Mouse (Mus musculus) midbrain, embryonic 12.5 days (tissue): ENCODE data around the gene Prep. TPM values are rescaled to one million over a fixed set of nuclear protein-coding genes. Genes with fewer than 3 reads are reported as not detected.
"Not testable (repeated sequence)": the region's sequence is repeated elsewhere in the genome, so short reads cannot be mapped to it uniquely, and the experiment has no call there.

Source experiments
- ATAC-seq: fragments of 200-750 bp; cut with Nextera tagmentation; 2 replicates; pipeline ENCODE4 v1.8.0; 2017; ENCODE audit warnings: low read depth, moderate TSS enrichment, moderate library complexity; ENCODE audit not compliant: low FRiP score
- H3K27ac ChIP-seq: fragments of 300-500 bp; sonication (generic); replicated peaks from 2 replicates; pipeline ENCODE4 v1.5.1; 2016; ENCODE audit warnings: mild to moderate bottlenecking
- H3K27me3 ChIP-seq: fragments of 300-500 bp; sonication (generic); 2 replicates; pipeline ENCODE4 v1.6.1; 2016; ENCODE audit warnings: mild to moderate bottlenecking
- H3K36me3 ChIP-seq: fragments of 300-500 bp; sonication (generic); 2 replicates; pipeline ENCODE4 v1.6.1; 2016
- H3K4me1 ChIP-seq: fragments of 300-500 bp; sonication (generic); 2 replicates; pipeline ENCODE4 v1.6.1; 2016
- H3K4me2 ChIP-seq: fragments of 300-500 bp; sonication (generic); replicated peaks from 2 replicates; pipeline ENCODE4 v1.6.1; 2016; ENCODE audit warnings: mild to moderate bottlenecking, moderate library complexity
- H3K4me3 ChIP-seq: fragments of 300-500 bp; sonication (generic); 2 replicates; pipeline ENCODE4 v1.5.1; 2016; ENCODE audit warnings: mild to moderate bottlenecking
- H3K9ac ChIP-seq: fragments of 300-500 bp; sonication (generic); replicated peaks from 2 replicates; pipeline ENCODE4 v1.6.1; 2016; ENCODE audit warnings: mild to moderate bottlenecking, moderate library complexity
- H3K9me3 ChIP-seq: fragments of 300-500 bp; sonication (generic); 2 replicates; pipeline ENCODE4 v1.6.1; 2016; ENCODE audit warnings: mild to moderate bottlenecking
- WGBS: fragments of 180-500 bp; shearing (Covaris S2); methylation state at CpG from one replicate; pipeline ENCODE4 v1.1.7; 2016; 5-methylcytosine and 5-hydroxymethylcytosine counted together
- polyA plus RNA-seq: library from polyadenylated mRNA; unstranded; fragments of >200 nt; fragmentation: Nextera tagmentation; extraction: Ambion mirVana; gene quantifications from 2 replicates; pipeline ENCODE4 v1.2.1, GENCODE M21; 2016

The Prep gene
- polyA plus RNA-seq, 1 experiment from 2014 or later: 27.2 TPM

GRCm38 (mm10) chr10:45079756-45080155, 12.8 kb downstream of the Prep start:
- H3K27me3 ChIP-seq: no peaks in the 10 kb centered on the region
- no peak overlapping the region for H3K27ac ChIP-seq
- no peak overlapping the region for H3K4me2 ChIP-seq
- no peak for ATAC-seq
- 84% methylated on average over 5 of the region's 5 CpGs for WGBS
- no peak overlapping the region for H3K9ac ChIP-seq
- H3K4me3 ChIP-seq: no peak overlapping the region
- H3K36me3 ChIP-seq: peaks cover 3% of the 10 kb centered on the region; the same call in 1 of the 2 replicates
- H3K9me3 ChIP-seq: no peaks in the 10 kb centered on the region
- peaks cover 18% of the 10 kb centered on the region for H3K4me1 ChIP-seq

GRCm38 (mm10) chr10:45080490-45080889, 13.5 kb downstream of the Prep start:
- no peak for ATAC-seq
- WGBS: 93% methylated on average over 6 of the region's 6 CpGs
- Histone ChIP-seq H3K27me3 (no peaks in the 10 kb centered on the region), H3K36me3 (peaks cover 2% of the 10 kb centered on the region; the same call in 1 of the 2 replicates), H3K27ac (no peak overlapping the region), H3K4me1 (peaks cover 18% of the 10 kb centered on the region), H3K4me2 (no peak overlapping the region), H3K4me3 (no peak overlapping the region), H3K9ac (no peak overlapping the region), H3K9me3 (no peaks in the 10 kb centered on the region)

GRCm38 (mm10) chr10:45082730-45083129, 15.7 kb downstream of the Prep start:
- Histone ChIP-seq H3K4me3 (no peak overlapping the region), H3K27me3 (no peaks in the 10 kb centered on the region), H3K9me3 (no peaks in the 10 kb centered on the region), H3K9ac (no peak overlapping the region), H3K27ac (no peak overlapping the region), H3K4me1 (peaks cover 14% of the 10 kb centered on the region), H3K4me2 (no peak overlapping the region), H3K36me3 (no peaks in the 10 kb centered on the region)
- no peak for ATAC-seq
- WGBS: 56% methylated on average over 2 of the region's 2 CpGs

- peaks cover 14% of the 10 kb centered on the region for H3K4me1 ChIP-seq
- ATAC-seq, H3K27me3 ChIP-seq, H3K27ac ChIP-seq, H3K9me3 ChIP-seq, H3K36me3 ChIP-seq, H3K4me3 ChIP-seq, H3K4me2 ChIP-seq, H3K9ac ChIP-seq: not testable (repeated sequence)
- WGBS: 41% methylated on average over 7 of the region's 7 CpGs
These were observed 17.0 kb downstream of the Prep start for GRCm38 (mm10) chr10:45084002-45084401.

- H3K4me1 ChIP-seq: peaks cover 14% of the 10 kb centered on the region
- no peak overlapping the region for H3K4me3 ChIP-seq
- H3K9me3 ChIP-seq: no peaks in the 10 kb centered on the region
- no peak overlapping the region for H3K4me2 ChIP-seq
- WGBS: 28% methylated on average over 3 of the region's 3 CpGs
- no peak overlapping the region for H3K27ac ChIP-seq
- ATAC-seq: no peak
- no peaks in the 10 kb centered on the region for H3K36me3 ChIP-seq
- H3K9ac ChIP-seq: no peak overlapping the region; the same call in 1 of the 2 replicates
- no peaks in the 10 kb centered on the region for H3K27me3 ChIP-seq
These were observed 17.5 kb downstream of the Prep start for GRCm38 (mm10) chr10:45084471-45084870.

DNA sequence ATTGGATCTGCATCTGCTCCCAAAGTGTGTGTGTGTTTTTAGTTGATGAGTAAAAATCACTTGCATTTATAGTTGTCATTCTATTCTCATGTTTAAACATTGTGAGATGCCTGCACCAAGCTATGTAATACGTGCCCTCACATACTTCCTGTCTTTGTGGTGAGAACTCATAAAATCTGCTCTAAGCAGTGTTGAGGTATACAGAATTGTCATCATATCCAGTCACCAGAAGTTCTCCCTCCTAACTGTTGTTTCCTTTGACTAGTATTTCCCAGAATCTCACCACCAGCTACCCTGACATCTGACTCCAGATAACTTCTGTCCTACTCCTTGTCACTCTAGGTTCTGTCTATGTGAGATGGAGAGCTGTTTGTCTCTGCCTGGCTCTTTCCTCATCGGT, 18.3 kb downstream of the Prep start:
- no peaks in the 10 kb centered on the region for H3K9me3 ChIP-seq
- WGBS: 95% methylated on average over 2 of the region's 2 CpGs
- no peak overlapping the region for H3K9ac ChIP-seq
- no peaks in the 10 kb centered on the region for H3K36me3 ChIP-seq
- no peak overlapping the region for H3K4me3 ChIP-seq
- peaks cover 12% of the 10 kb centered on the region for H3K4me1 ChIP-seq
- H3K27me3 ChIP-seq: no peaks in the 10 kb centered on the region
- ATAC-seq: no peak
- H3K27ac ChIP-seq: no peak overlapping the region
- H3K4me2 ChIP-seq: no peak overlapping the region

- ATAC-seq: no peak
- H3K4me3 ChIP-seq: no peak overlapping the region
- no peak overlapping the region for H3K9ac ChIP-seq
- H3K4me1 ChIP-seq: peaks cover 20% of the 10 kb centered on the region
- H3K4me2 ChIP-seq: no peak overlapping the region
- H3K27me3 ChIP-seq: no peaks in the 10 kb centered on the region
- H3K9me3 ChIP-seq: no peaks in the 10 kb centered on the region
- H3K27ac ChIP-seq: no peak overlapping the region
- H3K36me3 ChIP-seq: peaks cover 7% of the 10 kb centered on the region; the same call in 1 of the 2 replicates
- 60% methylated on average over 5 of the region's 5 CpGs for WGBS
These were observed 19.6 kb downstream of the Prep start for GRCm38 (mm10) chr10:45086637-45087036.

DNA sequence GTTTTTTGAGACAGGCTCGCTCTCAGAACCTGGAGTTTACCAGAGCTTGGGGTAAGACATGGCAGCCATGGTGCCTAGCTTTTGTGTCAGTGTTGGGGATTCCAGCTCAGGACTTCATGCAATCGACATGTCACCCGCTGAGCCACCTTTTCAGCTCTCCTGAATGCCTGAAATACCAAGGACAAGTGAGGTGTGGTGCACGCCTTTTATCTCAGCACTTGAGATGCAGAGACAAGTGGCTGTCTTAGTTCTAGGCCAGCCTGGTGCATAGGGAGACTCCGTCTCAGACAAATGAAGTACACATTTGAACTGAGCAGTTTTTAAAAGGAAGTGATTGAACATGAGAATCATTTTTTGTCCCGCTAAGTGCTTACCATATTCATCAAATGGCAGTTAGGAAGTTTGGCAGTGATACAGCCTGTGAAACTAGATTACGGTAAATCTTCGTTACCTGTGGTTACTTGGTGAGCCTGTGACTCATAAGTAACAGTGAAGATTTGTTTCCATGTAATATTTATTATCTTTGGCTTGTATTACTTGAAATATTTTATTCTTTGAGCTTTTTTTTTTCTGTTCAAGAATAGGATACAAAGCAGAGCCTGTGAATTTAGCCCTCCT, 24.6 kb downstream of the Prep start:
- no peaks in the 10 kb centered on the region for H3K27me3 ChIP-seq
- no peak overlapping the region for H3K4me3 ChIP-seq
- no peak overlapping the region for H3K4me2 ChIP-seq
- peaks cover 12% of the 10 kb centered on the region; the same call in 1 of the 2 replicates for H3K4me1 ChIP-seq
- H3K27ac ChIP-seq: no peak overlapping the region
- ATAC-seq: no peak
- peaks cover 39% of the 10 kb centered on the region for H3K36me3 ChIP-seq
- H3K9me3 ChIP-seq: peaks cover 2% of the 10 kb centered on the region; the same call in 1 of the 2 replicates
- 61% methylated on average over 8 of the region's 8 CpGs for WGBS
- H3K9ac ChIP-seq: no peak overlapping the region

DNA sequence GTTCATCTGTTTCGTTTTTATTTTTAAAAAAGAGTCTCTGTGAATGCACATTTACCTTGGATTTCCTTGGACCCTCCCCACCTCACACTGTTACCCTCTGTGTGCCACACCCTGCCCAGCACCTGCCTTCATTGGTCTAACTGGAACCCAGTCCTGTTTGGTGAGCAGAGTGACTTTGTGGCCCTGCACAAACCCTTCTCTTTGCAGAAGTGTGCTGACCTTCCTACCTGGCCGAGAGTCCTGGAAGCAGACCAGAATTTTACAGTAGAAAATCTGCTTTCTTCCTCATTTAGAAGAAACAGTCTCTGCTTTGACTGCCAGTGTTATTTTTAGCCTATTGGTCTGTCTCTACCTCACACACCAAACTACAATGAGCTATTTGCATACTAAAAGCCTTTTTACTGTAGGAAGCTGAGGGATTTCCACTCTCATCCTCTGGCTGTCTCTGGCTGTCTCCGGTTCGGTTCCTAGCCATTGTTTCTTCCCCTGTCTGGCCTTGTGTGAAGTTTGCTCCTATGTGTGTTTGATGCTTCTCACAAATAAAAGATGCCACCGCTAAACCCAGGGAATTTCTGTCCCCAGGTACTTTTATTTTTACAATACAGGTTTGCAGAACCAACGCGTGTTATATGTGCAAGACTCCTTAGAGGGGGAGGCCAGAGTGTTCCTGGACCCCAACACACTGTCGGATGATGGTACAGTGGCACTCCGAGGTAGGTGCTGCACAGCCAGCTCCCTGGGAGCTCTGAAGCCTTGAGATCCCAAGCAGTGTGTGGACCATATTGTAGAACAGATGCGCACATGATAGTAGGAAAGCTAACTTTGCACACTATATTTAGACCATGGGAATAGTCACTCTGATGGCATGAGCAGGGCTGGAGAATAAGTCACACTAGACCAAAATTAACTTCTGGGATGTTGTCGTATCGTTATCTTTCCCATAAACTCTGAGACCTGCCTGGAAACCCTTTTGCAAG, 25.4 kb downstream of the Prep start:
- Histone ChIP-seq H3K36me3 (peaks cover 47% of the 10 kb centered on the region), H3K9me3 (peaks cover 3% of the 10 kb centered on the region; the same call in 1 of the 2 replicates), H3K27me3 (no peaks in the 10 kb centered on the region), H3K4me3 (no peak overlapping the region), H3K27ac (0 out of 2 replicates have a peak overlapping the region, but pooled peaks have one; percentile 30), H3K4me1 (peaks cover 12% of the 10 kb centered on the region; the same call in 1 of the 2 replicates), H3K9ac (no peak overlapping the region), H3K4me2 (no peak overlapping the region)
- WGBS: 79% methylated on average over 12 of the region's 12 CpGs
- no peak for ATAC-seq

- peaks cover 59% of the 10 kb centered on the region for H3K36me3 ChIP-seq
- WGBS: 86% methylated on average over 2 of the region's 2 CpGs
These were observed 31.7 kb downstream of the Prep start for GRCm38 (mm10) chr10:45098751-45099150.

DNA sequence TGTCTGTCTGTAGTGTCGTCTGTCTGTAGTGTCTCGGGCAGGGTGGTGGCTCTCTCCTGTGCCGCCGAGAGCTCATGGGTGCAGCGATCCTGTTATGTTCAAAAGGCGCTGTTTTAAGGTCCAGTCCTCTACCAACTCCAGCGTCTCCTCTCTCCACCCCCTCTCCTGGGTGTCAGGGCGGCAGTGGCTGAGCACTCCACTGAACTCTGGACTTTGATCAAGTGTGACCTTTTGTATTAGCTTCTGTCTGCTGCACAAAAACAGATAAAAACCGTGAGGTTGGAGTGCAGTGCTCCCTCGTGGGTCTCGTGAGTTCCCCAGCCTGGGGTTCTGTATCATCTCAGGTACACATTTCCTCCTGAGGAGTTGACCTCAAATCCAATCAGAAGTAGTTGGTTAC, 33.5 kb downstream of the Prep start:
- Histone ChIP-seq H3K4me3 (no peak overlapping the region), H3K27me3 (no peaks in the 10 kb centered on the region), H3K9me3 (peaks cover 3% of the 10 kb centered on the region; the same call in 1 of the 2 replicates), H3K9ac (no peak overlapping the region), H3K4me1 (peaks cover 4% of the 10 kb centered on the region; the same call in 1 of the 2 replicates), H3K36me3 (peaks cover 52% of the 10 kb centered on the region), H3K4me2 (no peak overlapping the region), H3K27ac (no peak overlapping the region)
- ATAC-seq: no peak
- WGBS: 81% methylated on average over 11 of the region's 11 CpGs

More at GRCm38 (mm10) chr10:45098751-45099150, 31.7 kb downstream of the Prep start:
- Histone ChIP-seq H3K27me3 (no peaks in the 10 kb centered on the region), H3K4me3 (no peak overlapping the region), H3K9ac (no peak overlapping the region), H3K9me3 (peaks cover 3% of the 10 kb centered on the region; the same call in 1 of the 2 replicates), H3K4me2 (no peak overlapping the region), H3K4me1 (no peaks in the 10 kb centered on the region), H3K27ac (no peak overlapping the region)
- ATAC-seq: no peak

DNA sequence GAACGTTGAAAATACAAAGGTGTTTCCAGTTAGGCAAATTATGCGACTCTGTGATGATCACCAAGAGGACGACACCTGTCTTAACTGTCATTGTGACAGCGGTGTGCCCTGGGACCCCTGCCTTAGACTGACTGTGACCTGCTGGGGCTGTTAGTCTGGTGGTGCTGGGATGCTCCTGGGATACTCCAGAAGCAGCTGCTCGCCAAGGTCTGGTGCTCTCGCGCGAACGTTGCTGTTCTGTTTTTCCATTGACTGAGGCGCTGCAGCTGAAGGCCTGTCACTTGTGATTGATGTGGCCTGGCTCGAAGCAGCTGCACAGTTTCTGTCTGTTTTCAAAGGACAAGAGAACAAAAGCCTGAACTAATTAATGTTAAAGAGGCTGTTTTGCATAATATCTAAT, 36.2 kb downstream of the Prep start:
- peak; percentile 70 for ATAC-seq
- no peak overlapping the region for H3K4me3 ChIP-seq
- H3K36me3 ChIP-seq: peaks cover 45% of the 10 kb centered on the region
- no peaks in the 10 kb centered on the region for H3K27me3 ChIP-seq
- peaks cover 4% of the 10 kb centered on the region; the same call in 1 of the 2 replicates for H3K4me1 ChIP-seq
- no peak overlapping the region for H3K9ac ChIP-seq
- H3K9me3 ChIP-seq: no peaks in the 10 kb centered on the region
- no peak overlapping the region for H3K4me2 ChIP-seq
- H3K27ac ChIP-seq: 0 out of 2 replicates have a peak overlapping the region, but pooled peaks have one; percentile 47
- WGBS: 61% methylated on average over 11 of the region's 11 CpGs
